Mouse (Mus musculus) left cerebral cortex, adult 8-10 months (tissue): ENCODE measurements around the gene Kank2. TPM values are rescaled to one million over a fixed set of nuclear protein-coding genes. Genes with fewer than 3 reads are reported as not detected.

ENCODE experiments used
- DNase-seq, 2 experiments: peaks; one replicate each; pipeline ENCODE4 v3.0.0; 2022; ENCODE audit warnings: low spot score in 2 of 2
- total RNA-seq, 4 experiments: library from RNA; stranded (reverse); gene quantifications; 2 replicates each; pipeline ENCODE4 v1.2.4; 2022

Gene Kank2
- total RNA-seq, 4 experiments from 2014 or later, result 9.1 to 10.9 (median 9.6) TPM

DNA sequence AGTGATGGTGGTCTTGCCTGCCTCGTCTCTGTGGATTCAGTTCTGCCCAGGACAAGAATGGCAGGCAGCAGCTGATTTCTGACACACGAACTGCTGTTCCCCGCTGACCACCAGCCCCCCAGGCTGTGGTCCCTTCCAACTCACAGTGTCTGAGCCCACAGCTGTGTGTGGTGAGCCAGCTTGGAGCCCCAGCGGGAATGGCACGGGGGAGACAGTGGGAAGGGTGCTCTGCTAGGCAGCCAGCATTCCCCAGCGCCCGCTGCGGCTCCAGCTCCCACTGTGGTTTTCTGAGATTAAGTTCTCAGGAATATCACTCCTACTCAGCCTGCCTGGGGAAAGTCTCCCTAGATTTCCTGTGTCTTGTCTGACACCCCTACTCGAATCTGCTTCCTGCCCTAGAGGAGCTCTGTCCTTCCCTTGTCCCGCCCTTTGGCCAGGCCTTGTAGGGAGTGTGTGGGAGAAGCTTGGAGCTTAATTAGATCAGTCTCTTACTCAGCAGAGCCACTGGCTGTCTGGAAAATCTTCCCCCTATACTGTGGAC lies 46.2 kb downstream of the Kank2 start:
- DNase-seq, result no peak

DNA sequence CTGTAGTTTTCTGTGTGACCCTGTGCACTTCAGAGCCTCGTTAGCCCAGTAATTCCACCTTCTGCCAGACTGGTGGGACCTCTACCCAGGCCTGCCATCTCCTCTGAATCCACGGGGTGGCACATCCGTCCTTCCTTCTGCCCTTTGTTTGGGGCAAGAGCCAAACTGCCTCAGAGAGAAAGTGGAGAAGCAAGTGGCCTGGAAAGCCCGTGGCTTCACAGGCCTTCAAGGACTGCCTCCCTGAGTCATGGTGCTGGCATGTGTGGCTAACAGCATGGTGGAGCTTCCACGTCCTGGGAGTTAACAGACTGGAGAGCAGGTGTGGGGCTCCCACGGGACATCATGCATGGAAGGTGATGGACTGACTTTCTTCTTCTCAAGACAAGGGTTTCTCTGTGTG lies 47.2 kb downstream of the Kank2 start:
- no peak for DNase-seq

DNA sequence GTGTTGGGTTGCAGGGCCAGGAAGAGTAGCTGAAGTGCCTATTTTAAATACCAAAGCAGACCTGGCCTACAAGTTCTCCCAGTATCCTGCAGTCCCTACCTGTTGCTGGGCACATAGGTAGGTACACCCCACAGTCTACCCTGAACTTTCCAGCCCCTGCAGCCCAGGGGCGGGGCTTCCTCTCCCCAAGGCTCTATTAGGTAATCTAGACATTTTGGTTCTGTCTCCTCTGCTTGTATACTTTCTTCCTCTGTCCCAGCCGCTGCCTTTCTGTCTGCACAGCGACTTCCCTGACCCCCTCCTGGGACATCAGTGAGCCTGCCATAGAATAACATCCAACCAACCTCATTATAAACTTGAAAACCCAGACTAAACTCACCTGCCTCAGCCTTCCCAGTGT lies 48.2 kb downstream of the Kank2 start:
- DNase-seq, result no peak

DNA sequence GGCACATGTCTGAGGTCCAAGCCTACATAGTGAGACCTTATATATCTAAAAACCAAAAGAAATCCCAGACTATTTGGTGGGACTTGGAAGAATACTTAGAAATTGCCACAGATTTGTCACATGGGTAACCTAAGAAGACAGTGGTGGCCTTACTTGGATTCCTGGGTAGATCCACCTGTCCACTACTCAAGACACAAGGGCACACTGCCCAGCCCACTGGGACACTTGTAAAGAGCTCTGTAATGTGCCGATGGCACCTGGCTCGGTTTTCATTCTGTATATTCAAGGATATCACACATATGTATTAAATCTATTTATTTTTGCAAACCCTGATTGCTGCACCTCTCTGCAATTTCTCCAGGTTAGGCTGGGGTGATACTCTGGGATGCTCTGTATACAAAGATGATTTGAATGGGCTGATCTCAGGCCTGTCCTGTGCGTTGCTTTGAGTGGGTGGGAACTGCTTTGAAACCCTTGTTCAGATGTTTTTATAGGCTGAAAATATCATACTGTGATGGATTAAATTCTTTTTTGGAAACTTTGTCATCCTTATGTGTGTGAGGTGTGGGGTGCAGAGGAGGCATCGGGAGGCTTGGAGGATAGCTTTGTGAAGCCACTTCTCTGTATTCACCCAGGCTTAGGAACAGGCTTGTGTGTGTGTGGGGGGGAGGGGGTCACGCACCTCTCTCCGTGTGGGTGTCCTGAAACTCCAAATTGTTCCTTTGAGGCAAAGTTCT lies 49.0 kb downstream of the Kank2 start:
- DNase-seq, result no peak

DNA sequence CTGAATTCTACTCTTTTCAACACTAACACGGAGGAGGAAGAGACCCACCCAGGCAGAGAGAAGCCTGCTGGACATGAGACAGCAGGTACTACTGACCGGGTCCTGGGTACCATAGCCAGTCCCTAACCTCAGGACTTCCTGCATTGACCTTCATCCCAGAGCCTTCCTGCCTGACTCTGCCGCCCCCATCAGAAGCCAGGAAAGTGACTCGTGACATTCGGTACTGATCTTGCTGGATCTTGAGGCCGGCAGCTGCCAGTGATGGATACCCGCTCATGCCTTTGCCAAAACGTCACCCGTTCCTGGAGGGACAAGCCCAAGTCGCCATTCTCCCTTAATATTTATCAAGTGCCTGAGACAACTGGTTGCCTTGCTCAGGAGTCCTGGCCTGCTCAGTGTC lies 50.1 kb downstream of the Kank2 start:
- no peak for DNase-seq

DNA sequence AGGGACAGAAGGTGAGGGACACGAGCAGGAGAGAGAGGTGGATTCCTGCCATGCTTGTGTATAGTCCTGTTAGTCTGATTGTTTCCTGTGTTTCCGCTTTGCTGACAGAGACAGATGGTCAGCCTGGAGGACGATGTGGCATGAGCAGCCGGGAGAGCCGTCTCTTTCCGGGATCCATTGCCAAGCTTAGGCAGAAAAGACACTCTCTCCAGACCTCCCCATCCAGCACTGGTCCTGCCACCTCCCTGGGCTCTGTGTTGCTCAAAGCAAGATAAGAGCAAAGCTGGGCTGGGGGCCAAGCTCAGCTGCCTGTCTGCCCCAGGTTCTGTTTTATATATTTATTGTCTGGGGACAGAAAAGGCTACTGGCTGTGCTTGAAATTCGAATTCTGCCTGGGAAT lies 50.5 kb downstream of the Kank2 start:
- DNase-seq, result no peak

DNA sequence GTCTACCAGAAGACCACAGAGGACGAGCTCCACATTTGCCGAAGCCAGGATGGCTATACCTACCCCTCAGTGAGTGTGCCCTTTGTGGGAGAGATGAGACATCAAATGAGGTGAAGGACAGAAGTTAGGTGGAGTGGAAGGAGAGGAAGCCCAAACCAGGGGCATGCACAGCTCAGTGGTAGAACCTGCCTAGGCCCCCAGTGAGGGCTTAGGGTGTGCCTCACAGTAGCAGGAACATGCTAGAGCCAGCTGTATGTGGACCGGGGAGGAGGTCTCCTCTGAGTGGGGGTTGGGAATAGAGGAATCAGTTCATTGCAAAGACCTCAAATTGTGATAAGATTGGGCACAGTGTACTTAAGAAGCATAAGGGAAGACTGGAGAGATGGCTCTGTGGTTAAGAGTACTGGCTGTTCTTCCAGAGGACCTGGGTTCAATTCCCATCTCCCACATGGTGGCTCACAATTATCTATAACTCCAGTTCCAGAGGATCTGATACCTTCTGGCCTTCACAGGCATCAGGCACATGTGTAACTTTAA lies 51.2 kb downstream of the Kank2 start:
- no peak for DNase-seq

DNA sequence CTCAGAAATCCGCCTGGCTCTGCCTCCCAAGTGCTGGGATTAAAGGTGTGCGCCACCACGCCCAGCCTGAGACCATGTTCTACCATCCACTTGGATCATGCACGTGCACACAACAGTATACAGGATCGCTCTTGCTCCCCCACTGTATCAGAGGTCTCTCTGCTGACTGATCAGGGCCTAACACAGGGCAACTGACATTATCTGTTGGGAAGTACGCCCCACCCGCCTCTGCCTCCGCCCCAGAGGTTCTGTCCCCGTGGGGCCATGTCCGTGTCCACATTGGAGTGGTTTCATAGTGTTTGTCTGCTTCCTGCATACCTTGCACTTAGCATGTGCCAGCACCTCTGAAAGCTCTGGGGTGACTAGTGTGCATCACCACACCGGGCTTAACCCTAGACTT lies 57.0 kb downstream of the Kank2 start:
- DNase-seq, result no peak

DNA sequence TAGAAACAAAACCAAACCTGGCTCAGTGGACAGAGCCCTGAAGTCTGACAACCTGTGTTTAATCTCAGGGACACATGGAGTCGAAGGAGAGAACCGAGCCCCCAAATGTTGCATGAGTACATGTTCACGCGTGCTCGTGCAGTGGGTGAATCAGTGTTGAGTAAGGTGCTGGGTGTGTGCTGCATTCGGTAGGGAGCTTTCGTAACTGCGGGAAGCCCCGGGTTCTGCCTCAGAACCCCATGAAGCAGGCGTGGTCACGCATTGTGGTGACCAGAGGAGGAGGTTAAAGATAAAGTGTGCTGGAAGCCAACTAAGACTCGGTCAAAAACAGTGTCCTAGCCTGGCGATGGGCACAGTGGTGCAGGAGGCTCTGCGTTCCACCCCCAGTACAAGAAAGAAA lies 58.1 kb downstream of the Kank2 start:
- DNase-seq, result no peak

DNA sequence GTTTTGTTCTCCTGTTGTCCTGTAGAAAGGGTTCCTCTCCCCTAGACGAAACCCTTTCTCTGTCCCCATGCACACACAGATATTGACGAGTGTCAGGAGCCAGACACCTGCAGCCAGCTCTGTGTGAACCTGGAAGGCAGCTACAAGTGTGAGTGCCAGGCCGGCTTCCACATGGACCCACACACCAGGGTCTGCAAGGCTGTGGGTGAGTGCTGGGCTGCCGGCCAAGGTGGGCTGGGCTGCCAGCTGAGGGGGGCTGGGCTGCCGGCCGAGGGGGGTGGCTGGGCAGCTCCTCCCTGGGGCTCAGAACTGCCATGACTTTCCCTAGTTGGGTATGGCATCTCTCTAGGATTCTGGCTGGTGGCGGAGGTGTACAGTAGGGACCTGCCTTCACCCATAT lies 59.8 kb downstream of the Kank2 start:
- no peak for DNase-seq

DNA sequence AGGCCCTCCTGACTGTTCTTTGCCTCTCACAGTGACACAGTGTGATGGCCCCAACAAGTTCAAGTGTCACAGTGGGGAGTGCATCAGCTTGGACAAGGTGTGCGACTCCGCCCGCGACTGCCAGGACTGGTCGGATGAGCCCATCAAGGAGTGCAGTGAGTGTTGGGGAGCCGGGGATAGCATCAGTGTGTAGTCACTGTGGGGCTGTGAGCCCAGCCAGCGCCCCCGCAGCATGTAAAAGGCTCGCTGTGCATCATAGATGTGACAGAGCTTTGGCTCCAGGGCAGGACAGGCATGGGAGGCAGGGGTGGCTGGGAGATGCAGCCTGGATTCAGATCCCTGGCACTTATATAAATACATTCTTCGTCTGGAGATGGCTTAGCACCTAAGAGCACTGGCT lies 61.4 kb downstream of the Kank2 start:
- DNase-seq, result peak in 1 of 2 experiments; percentile 71

DNA sequence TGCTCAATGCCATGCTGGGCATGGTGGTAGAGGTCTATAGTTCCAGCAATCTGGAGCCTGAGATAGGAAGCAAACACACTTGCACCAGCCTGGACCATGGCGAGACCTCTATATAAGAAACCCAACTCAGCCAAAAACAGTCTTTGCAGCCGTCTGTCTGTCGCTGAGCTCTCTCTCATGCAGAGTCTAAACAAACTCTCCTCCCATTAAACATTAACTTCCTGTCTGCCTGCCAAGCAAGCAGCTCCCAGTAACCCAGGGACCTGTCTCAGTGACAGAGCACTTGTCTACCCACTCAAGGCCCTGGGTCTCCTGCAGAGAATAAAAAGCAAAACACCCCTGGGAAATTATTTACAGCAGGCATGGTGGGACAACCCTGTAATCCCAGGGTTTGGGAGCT lies 62.0 kb downstream of the Kank2 start:
- no peak for DNase-seq

DNA sequence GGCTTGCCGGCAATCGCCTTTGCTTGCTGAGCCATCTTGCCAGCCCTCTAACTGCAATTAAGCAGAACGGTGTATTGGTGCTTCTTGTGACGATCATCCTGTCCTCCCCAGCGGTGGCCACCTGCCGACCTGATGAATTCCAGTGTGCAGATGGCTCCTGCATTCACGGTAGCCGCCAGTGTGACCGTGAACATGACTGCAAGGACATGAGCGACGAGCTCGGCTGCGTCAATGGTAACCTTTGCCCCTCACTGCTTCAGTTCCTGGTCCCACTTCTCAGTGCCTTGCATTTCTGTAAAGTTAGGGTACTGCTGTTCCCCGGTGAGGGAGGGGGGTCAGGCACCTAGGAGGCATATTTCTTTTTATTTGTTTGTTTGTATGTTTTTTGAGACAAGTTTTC lies 63.4 kb downstream of the Kank2 start:
- no peak for DNase-seq

DNA sequence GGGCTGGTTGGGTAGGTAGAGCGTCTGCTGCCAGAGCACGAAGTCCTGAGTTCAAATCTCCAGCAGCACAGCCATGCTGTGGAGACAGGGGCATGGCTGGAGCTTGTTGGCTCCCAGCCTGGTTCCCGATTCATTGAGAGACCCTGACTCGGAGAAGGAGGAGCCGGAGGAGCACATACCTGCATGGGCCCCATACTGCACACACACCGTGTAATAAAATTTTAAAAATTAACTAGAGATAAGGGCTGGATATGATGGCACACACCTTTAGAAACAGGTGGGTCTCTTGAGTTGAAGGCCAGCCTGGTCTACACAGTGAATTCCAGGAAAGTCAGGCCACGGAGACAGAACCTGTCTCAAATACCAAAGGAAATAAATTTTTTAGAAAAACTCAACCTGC lies 64.6 kb downstream of the Kank2 start:
- DNase-seq, result no peak

DNA sequence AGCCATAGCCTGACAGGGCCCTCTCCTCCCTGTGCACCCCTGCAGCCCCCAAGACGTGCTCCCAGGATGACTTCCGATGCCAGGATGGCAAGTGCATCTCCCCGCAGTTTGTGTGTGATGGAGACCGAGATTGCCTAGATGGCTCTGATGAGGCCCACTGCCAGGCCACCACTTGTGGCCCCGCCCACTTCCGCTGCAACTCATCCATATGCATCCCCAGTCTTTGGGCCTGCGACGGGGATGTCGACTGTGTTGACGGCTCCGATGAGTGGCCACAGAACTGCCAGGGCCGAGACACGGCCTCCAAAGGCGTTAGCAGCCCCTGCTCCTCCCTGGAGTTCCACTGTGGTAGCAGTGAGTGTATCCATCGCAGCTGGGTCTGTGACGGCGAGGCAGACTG lies 65.1 kb downstream of the Kank2 start:
- DNase-seq, result no peak

DNA sequence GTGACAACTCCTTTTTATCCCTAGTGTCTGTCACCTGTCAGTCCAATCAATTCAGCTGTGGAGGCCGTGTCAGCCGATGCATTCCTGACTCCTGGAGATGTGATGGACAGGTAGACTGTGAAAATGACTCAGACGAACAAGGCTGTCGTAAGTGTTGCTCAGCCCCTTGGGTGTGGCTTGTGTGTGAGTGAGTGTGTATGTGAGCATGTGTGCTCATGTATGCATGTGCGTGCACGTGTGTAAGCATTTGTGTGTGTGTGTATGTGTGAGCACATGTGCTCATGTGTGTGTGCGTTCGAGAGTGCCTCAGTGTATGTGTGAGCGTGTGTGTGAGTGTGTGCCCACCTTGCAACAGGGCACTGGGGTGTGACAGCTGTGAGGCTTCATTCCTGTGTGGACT lies 66.3 kb downstream of the Kank2 start:
- no peak for DNase-seq

DNA sequence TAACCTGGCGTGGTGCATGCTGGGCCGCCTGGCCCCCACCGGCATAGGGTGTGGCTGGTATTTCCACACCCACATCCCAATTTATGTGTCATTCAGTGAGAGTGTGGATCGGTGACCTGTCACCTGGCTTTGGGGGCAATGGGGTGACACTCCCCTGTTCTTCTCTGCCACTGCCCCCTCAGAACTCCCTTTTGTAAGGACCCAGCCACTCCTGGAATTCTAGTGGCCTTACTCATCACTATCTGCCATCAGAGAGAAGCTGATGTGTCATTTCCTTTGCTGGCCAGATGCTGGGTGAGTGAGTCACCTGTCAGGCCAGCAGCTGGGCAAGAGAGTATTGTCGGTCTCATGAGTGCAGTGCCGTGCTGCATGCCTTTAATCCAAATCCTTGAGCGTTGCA lies 69.3 kb downstream of the Kank2 start:
- DNase-seq, result no peak

DNA sequence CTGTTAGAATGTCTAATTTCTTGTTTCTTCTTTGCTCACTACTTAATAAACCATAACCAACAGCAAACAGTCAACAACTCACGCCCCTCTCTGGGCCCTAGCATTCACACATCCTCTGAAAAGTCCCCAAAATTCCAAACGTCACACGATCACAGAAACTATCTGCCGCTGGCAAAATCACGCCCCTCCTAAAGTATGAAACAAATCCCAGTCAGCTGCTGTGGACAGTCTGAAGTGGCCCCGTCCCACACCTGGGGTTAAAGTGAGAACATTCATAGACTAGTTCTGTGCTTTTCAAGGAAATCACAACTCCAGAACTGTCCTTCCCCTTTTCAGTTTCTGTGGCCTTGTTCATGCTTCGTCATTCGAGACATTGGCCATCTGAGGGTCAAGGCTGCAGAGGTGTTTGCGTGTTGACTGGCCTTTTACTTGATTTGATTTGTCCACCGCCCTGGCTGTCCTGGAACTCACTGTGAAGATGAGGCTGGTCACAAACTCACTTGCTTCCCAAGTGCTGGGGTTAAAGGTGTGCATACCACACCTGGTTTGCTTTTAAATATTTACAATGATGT lies 70.2 kb downstream of the Kank2 start:
- DNase-seq, result no peak

DNA sequence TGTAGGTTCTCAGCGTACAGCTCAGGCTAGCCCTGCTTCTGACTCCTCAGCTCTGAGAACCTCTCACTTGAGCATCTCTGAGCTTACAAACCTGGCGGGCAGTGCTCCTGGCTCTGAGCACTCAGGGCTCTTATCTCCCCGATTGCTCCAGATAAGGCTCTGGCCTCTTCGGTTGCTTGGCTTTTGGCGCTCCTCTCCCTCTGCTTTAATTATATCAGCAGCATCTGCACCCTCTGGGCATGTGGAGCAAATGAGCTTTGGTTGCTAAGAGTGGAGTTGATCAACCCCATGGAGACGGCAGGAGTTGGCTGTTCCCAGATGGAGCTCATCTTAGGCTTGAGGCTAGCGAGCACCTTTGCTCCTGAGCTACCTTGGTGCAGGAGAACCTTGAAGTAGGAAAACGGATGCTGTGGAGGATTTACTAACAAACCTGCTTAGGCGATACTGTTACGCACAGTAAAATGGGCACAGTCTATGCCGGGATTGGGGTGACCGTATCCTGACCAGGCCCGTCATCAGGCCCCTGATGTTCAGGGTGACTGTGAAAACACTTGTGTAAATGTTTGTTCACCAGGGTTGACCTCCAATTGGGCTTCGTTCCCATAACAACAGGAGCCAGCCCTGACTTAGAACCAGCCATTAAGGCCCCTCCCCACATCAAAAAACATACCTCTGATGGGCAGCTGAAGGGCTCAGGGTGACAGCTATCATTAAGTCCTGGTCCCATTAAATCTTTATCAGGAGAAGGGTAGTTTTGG lies 72.1 kb downstream of the Kank2 start:
- no peak for DNase-seq

DNA sequence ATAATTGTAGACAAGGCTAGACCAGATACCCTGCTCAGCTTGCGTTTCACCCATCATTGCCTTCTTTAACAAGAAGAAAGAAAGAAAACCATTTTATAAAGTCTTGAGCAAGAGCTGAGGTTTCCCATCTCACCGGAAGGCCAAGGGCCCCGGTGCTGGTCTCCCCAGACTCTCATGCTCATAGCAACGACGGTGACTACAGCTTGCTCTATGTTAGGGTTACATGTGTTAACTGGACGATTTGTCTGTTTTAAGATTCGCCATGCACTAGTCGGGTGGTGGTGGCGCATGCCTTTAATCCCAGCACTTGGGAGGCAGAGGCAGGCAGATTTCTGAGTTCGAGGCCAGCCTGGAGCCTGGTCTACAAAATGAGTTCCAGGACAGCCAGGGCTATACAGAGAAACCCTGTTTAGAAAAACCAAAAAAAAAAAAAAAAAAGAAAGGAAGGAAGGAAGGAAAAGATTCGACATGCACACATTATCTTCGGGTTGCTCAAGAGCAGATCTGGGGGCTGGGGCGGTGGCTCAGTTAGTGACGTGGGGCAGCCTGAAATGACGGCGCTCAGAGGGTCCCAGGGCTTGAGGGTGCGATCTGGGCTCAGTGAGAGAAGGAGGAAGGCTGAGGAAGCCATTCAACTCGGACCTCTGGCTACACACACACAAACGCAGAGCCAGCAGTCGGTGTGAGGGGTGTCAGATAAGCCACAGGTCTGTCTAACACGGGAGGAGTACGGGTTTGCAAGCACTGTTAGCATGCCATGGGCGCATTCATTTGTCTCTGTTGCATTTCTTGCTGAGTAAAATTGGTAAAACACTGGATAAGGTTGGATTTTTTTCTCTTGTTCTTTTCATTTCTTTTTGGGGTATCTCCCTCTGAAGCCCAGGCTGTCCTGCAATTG lies 73.1 kb downstream of the Kank2 start:
- DNase-seq, result no peak

DNA sequence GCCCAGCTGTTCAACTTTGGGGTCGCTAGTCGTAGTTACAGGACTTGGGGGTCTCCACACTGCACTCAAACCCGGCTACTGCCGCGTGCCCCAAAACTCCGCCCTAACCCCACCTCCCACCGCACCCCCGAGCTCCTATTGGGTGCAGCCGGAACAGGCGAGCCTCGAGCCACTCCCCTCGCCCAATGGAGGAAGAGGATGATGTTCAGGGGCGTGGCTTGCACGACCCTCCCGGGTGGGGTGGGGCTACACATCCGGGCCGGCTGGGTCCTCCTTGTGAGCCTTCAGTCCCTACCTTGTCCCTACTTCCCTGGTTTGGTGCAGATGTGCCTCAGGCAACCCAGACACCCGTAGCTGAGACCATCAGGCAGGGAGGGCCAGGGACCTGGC lies 74.4 kb downstream of the Kank2 start:
- DNase-seq, result peak; percentile 73 to 92
